Mouse (Mus musculus) testis, postnatal 14 days (tissue): ENCODE results near the gene Ostc.
A peak's percentile ranks its signal among the peaks of the same experiment; 100 is the strongest.

ENCODE experiments used
- DNase-seq: peaks from one replicate; pipeline ENCODE4 v3.0.0; 2021; ENCODE audit warnings: low spot score

Ostc gene

GRCm38 (mm10) chr3:130708967-130709924 lies at the start of gene Ostc:
Ostc (minus strand) TSS chr3:130709444.
- DNase-seq, result peak; percentile 97

- no peak for DNase-seq
Measured at GRCm38 (mm10) chr3:130758157-130758841, 49.1 kb upstream of the Ostc start.

GRCm38 (mm10) chr3:130757117-130757852 lies 48.0 kb upstream of the Ostc start:
- DNase-seq, result no peak

- no peak for DNase-seq
Measured at GRCm38 (mm10) chr3:130749206-130749605, 40.0 kb upstream of the Ostc start.

GRCm38 (mm10) chr3:130746673-130747619 lies 37.7 kb upstream of the Ostc start:
- no peak for DNase-seq

GRCm38 (mm10) chr3:130737652-130738361 lies 28.6 kb upstream of the Ostc start:
- DNase-seq, result no peak

- DNase-seq, result no peak
Measured at GRCm38 (mm10) chr3:130736758-130737157, 27.5 kb upstream of the Ostc start.

GRCm38 (mm10) chr3:130730189-130730653 lies 21.0 kb upstream of the Ostc start, which contains the start of gene Rpl34:
Rpl34 (minus strand) TSS chr3:130730398.
- DNase-seq, result peak; percentile 94

- peak; percentile 46 for DNase-seq
Measured at GRCm38 (mm10) chr3:130729472-130730188, 20.4 kb upstream of the Ostc start.

GRCm38 (mm10) chr3:130727676-130728075 lies 18.4 kb upstream of the Ostc start:
- no peak for DNase-seq

GRCm38 (mm10) chr3:130727036-130727435 lies 17.8 kb upstream of the Ostc start:
- no peak for DNase-seq

GRCm38 (mm10) chr3:130725718-130726117 lies 16.5 kb upstream of the Ostc start:
- DNase-seq, result no peak

GRCm38 (mm10) chr3:130722733-130723478 lies 13.7 kb upstream of the Ostc start:
- DNase-seq, result no peak

- DNase-seq, result no peak
Measured at GRCm38 (mm10) chr3:130720225-130720624, 11.0 kb upstream of the Ostc start.

GRCm38 (mm10) chr3:130718871-130719270 lies 9.6 kb upstream of the Ostc start:
- DNase-seq, result no peak

GRCm38 (mm10) chr3:130716555-130716954 lies 7.3 kb upstream of the Ostc start:
- DNase-seq, result no peak

- peak; percentile 57 for DNase-seq
Measured at GRCm38 (mm10) chr3:130714775-130715568, 5.7 kb upstream of the Ostc start.

GRCm38 (mm10) chr3:130712891-130713290 lies 3.6 kb upstream of the Ostc start:
- DNase-seq, result no peak
